25 mouse cellular contexts compared by ENCODE assay signal in the genomic region with DNA sequence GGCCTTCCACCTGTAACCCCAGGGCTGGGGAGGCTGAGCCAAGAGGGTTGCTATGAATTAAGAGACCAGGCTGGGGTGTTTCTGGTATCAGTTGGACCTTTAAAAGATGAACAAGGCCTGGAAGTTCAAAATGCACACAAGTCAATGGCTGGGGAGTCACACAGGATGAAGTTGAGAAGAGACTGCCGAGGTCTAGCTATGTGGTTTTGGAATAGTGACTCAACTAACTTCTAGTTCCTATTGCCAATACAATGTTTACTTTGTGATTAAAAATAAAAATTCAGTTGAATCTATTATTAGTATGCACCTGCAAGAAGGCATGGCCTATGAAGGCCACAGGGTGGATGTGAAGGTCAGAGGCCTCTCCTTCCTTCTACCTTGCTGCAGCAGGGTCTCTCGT. TPM values are rescaled to one million over a fixed set of nuclear protein-coding genes. Genes with fewer than 3 reads are reported as not detected.
DNase-seq lines count a peak whose midpoint lies in the region; ATAC-seq and TF ChIP-seq lines count a peak whose summit lies in the region.
"Had no signal": no experiment of that assay in that cellular context is flagged by ENCODE, and none has a peak within 500 bp of the region (broad histone marks: within the 10 kb centered on the region; RNA-seq: fewer than 3 reads in every experiment).

No protein-coding gene starts in this region.

- H3K36me3 ChIP-seq in intestine, embryonic 16.5 days (ENCODE audit: control insufficient read depth, insufficient read depth, low read length): no peaks in the 10 kb centered on the region
- H3K36me3 ChIP-seq in intestine, postnatal 0 days (ENCODE audit: control insufficient read depth, insufficient read depth): no peaks in the 10 kb centered on the region
- no peaks in the 10 kb centered on the region for H3K36me3 ChIP-seq in embryonic facial prominence, embryonic 15.5 days
- no peaks in the 10 kb centered on the region for H3K36me3 ChIP-seq in limb, embryonic 14.5 days (ENCODE audit: control insufficient read depth, insufficient read depth, low read length)
- H3K36me3 ChIP-seq in midbrain, embryonic 13.5 days: no peaks in the 10 kb centered on the region
- H3K36me3 ChIP-seq: forebrain, embryonic 12.5 days had no signal

- TF ChIP-seq POLR2A in limb, embryonic 14.5 days (IDR thresholded peaks at IDR 0.05; ENCODE audit: borderline replicate concordance, extremely low read depth, insufficient read depth, insufficient read length): no peak

- 89% methylated on average over 2 of the region's 2 CpGs for WGBS in intestine, embryonic 16.5 days
- WGBS in intestine, postnatal 0 days: 73% methylated on average over 2 of the region's 2 CpGs
- 88% methylated on average over 2 of the region's 2 CpGs for whole genome bisulfite sequencing in embryonic facial prominence, embryonic 15.5 days
- WGBS in limb, embryonic 14.5 days: 91% methylated on average over 2 of the region's 2 CpGs
- WGBS in midbrain, embryonic 13.5 days: 93% methylated on average over 2 of the region's 2 CpGs

- no peak overlapping the region for H3K9ac ChIP-seq in intestine, embryonic 16.5 days (ENCODE audit: low read depth, low read length)
- H3K9ac ChIP-seq in intestine, postnatal 0 days (ENCODE audit: low read depth, low read length): no peak overlapping the region
- no peak overlapping the region for H3K9ac ChIP-seq in embryonic facial prominence, embryonic 15.5 days
- H3K9ac ChIP-seq in limb, embryonic 14.5 days (ENCODE audit: low read depth, low read length, severe bottlenecking): no peak overlapping the region
- no peak overlapping the region for H3K9ac ChIP-seq in midbrain, embryonic 13.5 days (replicated peaks)
- H3K9ac ChIP-seq: forebrain, embryonic 12.5 days had no signal

- H3K4me2 ChIP-seq in intestine, embryonic 16.5 days (ENCODE audit: low read depth, low read length): no peak overlapping the region
- no peak overlapping the region for H3K4me2 ChIP-seq in intestine, postnatal 0 days (replicated peaks; ENCODE audit: low read depth)
- no peak overlapping the region for H3K4me2 ChIP-seq in embryonic facial prominence, embryonic 15.5 days (replicated peaks)
- H3K4me2 ChIP-seq in limb, embryonic 14.5 days (replicated peaks; ENCODE audit: low read depth, low read length, severe bottlenecking): no peak overlapping the region
- H3K4me2 ChIP-seq in midbrain, embryonic 13.5 days (replicated peaks): no peak overlapping the region
- H3K4me2 ChIP-seq: forebrain, embryonic 12.5 days; heart, embryonic 11.5 days; liver, embryonic 11.5 days; midbrain, embryonic 11.5 days had no signal

- H3K27ac ChIP-seq in intestine, embryonic 16.5 days (ENCODE audit: low read length): 0 out of 2 replicates have a peak overlapping the region, but pooled peaks have one; percentile 9
- H3K27ac ChIP-seq in intestine, postnatal 0 days (ENCODE audit: low read depth, low read length): no peak overlapping the region
- H3K27ac ChIP-seq in embryonic facial prominence, embryonic 15.5 days (replicated peaks): peak overlapping the region; percentile 92
- peak overlapping the region; percentile 99 for H3K27ac ChIP-seq in limb, embryonic 14.5 days (replicated peaks; ENCODE audit: low read depth, low read length)
- no peak overlapping the region for H3K27ac ChIP-seq in midbrain, embryonic 13.5 days
- H3K27ac ChIP-seq: forebrain, embryonic 12.5 days had no signal

- TF ChIP-seq CTCF in intestine, postnatal 0 days (IDR thresholded peaks at IDR 0.05; ENCODE audit: low read depth): no peak

- no peaks in the 10 kb centered on the region for H3K9me3 ChIP-seq in intestine, embryonic 16.5 days (ENCODE audit: control insufficient read depth, low read length)
- H3K9me3 ChIP-seq in intestine, postnatal 0 days (ENCODE audit: control insufficient read depth): no peaks in the 10 kb centered on the region
- no peaks in the 10 kb centered on the region for H3K9me3 ChIP-seq in embryonic facial prominence, embryonic 15.5 days (replicated peaks)
- H3K9me3 ChIP-seq in limb, embryonic 14.5 days (ENCODE audit: control insufficient read depth, low read length): no peaks in the 10 kb centered on the region
- H3K9me3 ChIP-seq in midbrain, embryonic 13.5 days: no peaks in the 10 kb centered on the region
- H3K9me3 ChIP-seq: forebrain, embryonic 12.5 days had no signal

- DNase-seq in limb, embryonic 14.5 days (ENCODE audit: low spot score): no peak
- no peak for DNase-seq in frontal cortex, postnatal 25 days (ENCODE audit: low spot score in 2 of 2)
- no peak for DNase-seq in left cerebral cortex, postnatal 36 days (ENCODE audit: low spot score in 2 of 2)
- DNase-seq: adrenal gland, adult 8-10 months; cerebellum, adult 2 months; cerebellum, postnatal 25 days; heart, adult 11 months; kidney, adult 9 months; kidney, postnatal 14 days; lung, adult 18-20 months; lung, postnatal 10 days had no signal

- no peak for ATAC-seq in intestine, embryonic 16.5 days
- no peak for ATAC-seq in intestine, postnatal 0 days
- no peak for ATAC-seq in embryonic facial prominence, embryonic 15.5 days (ENCODE audit: insufficient number of reproducible peaks, low FRiP score, low TSS enrichment, low read depth)
- no peak for ATAC-seq in limb, embryonic 14.5 days (ENCODE audit: low FRiP score, low read depth)
- ATAC-seq in midbrain, embryonic 13.5 days: no peak
- ATAC-seq: activated CD4-positive, CD25-positive, alpha-beta regulatory T cell, adult 4 months had no signal

- H3K4me3 ChIP-seq in intestine, embryonic 16.5 days (ENCODE audit: low read length): no peak overlapping the region
- H3K4me3 ChIP-seq in intestine, postnatal 0 days (ENCODE audit: low read depth, low read length): no peak overlapping the region
- H3K4me3 ChIP-seq in embryonic facial prominence, embryonic 15.5 days (replicated peaks): no peak overlapping the region
- H3K4me3 ChIP-seq in limb, embryonic 14.5 days (replicated peaks; ENCODE audit: low read length): no peak overlapping the region
- no peak overlapping the region for H3K4me3 ChIP-seq in midbrain, embryonic 13.5 days (replicated peaks)
- H3K4me3 ChIP-seq: forebrain, embryonic 12.5 days had no signal

- intact Hi-C loops in left cerebral cortex, postnatal 36 days (cut with DNase I): no loop called here

- peaks cover 15% of the 10 kb centered on the region; the same call in 1 of the 2 replicates for H3K4me1 ChIP-seq in intestine, embryonic 16.5 days (ENCODE audit: control insufficient read depth, insufficient read depth, low read length)
- H3K4me1 ChIP-seq in intestine, postnatal 0 days (replicated peaks; ENCODE audit: control insufficient read depth, insufficient read depth, low read length): no peaks in the 10 kb centered on the region
- peaks cover 37% of the 10 kb centered on the region for H3K4me1 ChIP-seq in embryonic facial prominence, embryonic 15.5 days
- peaks cover 47% of the 10 kb centered on the region for H3K4me1 ChIP-seq in limb, embryonic 14.5 days (ENCODE audit: control insufficient read depth, insufficient read depth, low read length)
- H3K4me1 ChIP-seq in midbrain, embryonic 13.5 days (replicated peaks): peaks cover 10% of the 10 kb centered on the region

- no peaks in the 10 kb centered on the region for H3K27me3 ChIP-seq in intestine, embryonic 16.5 days (replicated peaks; ENCODE audit: control insufficient read depth, insufficient read depth, low read length)
- H3K27me3 ChIP-seq in intestine, postnatal 0 days (replicated peaks; ENCODE audit: control insufficient read depth, insufficient read depth, low read length): no peaks in the 10 kb centered on the region
- H3K27me3 ChIP-seq in embryonic facial prominence, embryonic 15.5 days: no peaks in the 10 kb centered on the region
- no peaks in the 10 kb centered on the region for H3K27me3 ChIP-seq in limb, embryonic 14.5 days (ENCODE audit: control insufficient read depth, insufficient read depth, low read length)
- no peaks in the 10 kb centered on the region for H3K27me3 ChIP-seq in midbrain, embryonic 13.5 days

RNA-seq across cellular contexts. Expression of a gene that starts 12.1 kb away (rescaled TPM):
- 11.8 and 44.1 TPM in 2 replicates for polyA plus RNA-seq in intestine, embryonic 16.5 days (2015; fragmentation: Nextera tagmentation; extraction: Ambion mirVana)
- 39.7 and 45.5 TPM in 2 replicates for polyA plus RNA-seq in intestine, postnatal 0 days (2015; fragmentation: Nextera tagmentation; extraction: Ambion mirVana)
- 91.2 and 96.9 TPM in 2 replicates for polyA plus RNA-seq in embryonic facial prominence, embryonic 15.5 days (2015; fragmentation: Nextera tagmentation; extraction: Ambion mirVana)
- 149 and 154 TPM in 2 replicates for polyA plus RNA-seq in limb, embryonic 14.5 days (2012; rRNA removed)
- 145 and 172 TPM in 2 replicates for polyA plus RNA-seq in limb, embryonic 14.5 days (2014; fragmentation: Nextera tagmentation; extraction: Ambion mirVana)
- polyA plus RNA-seq in midbrain, embryonic 13.5 days (2015; fragmentation: Nextera tagmentation; extraction: Ambion mirVana): 5.6 and 7.1 TPM in 2 replicates
- 10 to 100 TPM; 15.0 to 17.4 TPM for total RNA-seq in left cerebral cortex, postnatal 36 days (2021)

RNA-seq across cellular contexts. Expression of a gene that starts 41.6 kb away (rescaled TPM):
- 0.24 and 0.34 TPM in 2 replicates for polyA plus RNA-seq in intestine, embryonic 16.5 days (2015; fragmentation: Nextera tagmentation; extraction: Ambion mirVana)
- 0.18 TPM in 2 replicates for polyA plus RNA-seq in intestine, postnatal 0 days (2015; fragmentation: Nextera tagmentation; extraction: Ambion mirVana)
- 11.2 and 12.7 TPM in 2 replicates for polyA plus RNA-seq in embryonic facial prominence, embryonic 15.5 days (2015; fragmentation: Nextera tagmentation; extraction: Ambion mirVana)
- polyA plus RNA-seq in limb, embryonic 14.5 days (2012; rRNA removed): 6.5 and 6.9 TPM in 2 replicates
- polyA plus RNA-seq in limb, embryonic 14.5 days (2014; fragmentation: Nextera tagmentation; extraction: Ambion mirVana): 5.2 and 7.9 TPM in 2 replicates
- polyA plus RNA-seq in midbrain, embryonic 13.5 days (2015; fragmentation: Nextera tagmentation; extraction: Ambion mirVana): 0.08 TPM in 1 of 2 replicates, not detected in the other
- under 1 TPM in 1 of 2 experiments, not detected in 1; 0.29 TPM for total RNA-seq in left cerebral cortex, postnatal 36 days (2021)
- total RNA-seq: gastrocnemius, adult 8-10 months; megakaryocyte progenitor cell, adult 5-6 weeks had no signal
- polyA plus RNA-seq: activated CD4-positive, CD25-positive, alpha-beta regulatory T cell, adult 4 months; C2C12; forebrain, embryonic 12.5 days; heart, embryonic 11.5 days; hindbrain, embryonic 11.5 days; liver, embryonic 11.5 days; midbrain, embryonic 11.5 days; neural tube, embryonic 11.5 days had no signal

RNA-seq across cellular contexts. Expression of a gene that starts 58.9 kb away (rescaled TPM):
- 0.87 and 1.0 TPM in 2 replicates for polyA plus RNA-seq in intestine, embryonic 16.5 days (2015; fragmentation: Nextera tagmentation; extraction: Ambion mirVana)
- 0.26 and 0.38 TPM in 2 replicates for polyA plus RNA-seq in intestine, postnatal 0 days (2015; fragmentation: Nextera tagmentation; extraction: Ambion mirVana)
- polyA plus RNA-seq in embryonic facial prominence, embryonic 15.5 days (2015; fragmentation: Nextera tagmentation; extraction: Ambion mirVana): 131 and 142 TPM in 2 replicates
- polyA plus RNA-seq in limb, embryonic 14.5 days (2012; rRNA removed): 41.5 and 49.4 TPM in 2 replicates
- polyA plus RNA-seq in limb, embryonic 14.5 days (2014; fragmentation: Nextera tagmentation; extraction: Ambion mirVana): 68.8 and 77.6 TPM in 2 replicates
- polyA plus RNA-seq in midbrain, embryonic 13.5 days (2015; fragmentation: Nextera tagmentation; extraction: Ambion mirVana): 0.11 TPM in 1 of 2 replicates, not detected in the other
- under 1 TPM; 0.30 to 0.75 TPM for total RNA-seq in left cerebral cortex, postnatal 36 days (2021)
- total RNA-seq: gastrocnemius, adult 8-10 months; megakaryocyte progenitor cell, adult 5-6 weeks had no signal
- polyA plus RNA-seq: activated CD4-positive, CD25-positive, alpha-beta regulatory T cell, adult 4 months; liver, embryonic 11.5 days had no signal

Comparison
In these comparisons a context has a peak if more than half of its experiments do, and no peak if none do; other contexts are left out.
1. H3K27ac ChIP-seq: peak in intestine, embryonic 16.5 days (single experiment), embryonic facial prominence, embryonic 15.5 days (single experiment) and limb, embryonic 14.5 days (single experiment); none in intestine, postnatal 0 days (single experiment) and midbrain, embryonic 13.5 days (single experiment).
2. RNA of a gene that starts 58.9 kb away (polyA plus RNA-seq): 131 to 142 TPM in embryonic facial prominence, embryonic 15.5 days and 41.5 to 77.6 TPM in limb, embryonic 14.5 days; 0.87 to 1.0 TPM in intestine, embryonic 16.5 days, 0.26 to 0.38 TPM in intestine, postnatal 0 days and 0.11 TPM in midbrain, embryonic 13.5 days; every median in the first group is over 10 times any median in the second.